Mouse (Mus musculus): ENCODE measurements around the gene Rgsl1.

DNA sequence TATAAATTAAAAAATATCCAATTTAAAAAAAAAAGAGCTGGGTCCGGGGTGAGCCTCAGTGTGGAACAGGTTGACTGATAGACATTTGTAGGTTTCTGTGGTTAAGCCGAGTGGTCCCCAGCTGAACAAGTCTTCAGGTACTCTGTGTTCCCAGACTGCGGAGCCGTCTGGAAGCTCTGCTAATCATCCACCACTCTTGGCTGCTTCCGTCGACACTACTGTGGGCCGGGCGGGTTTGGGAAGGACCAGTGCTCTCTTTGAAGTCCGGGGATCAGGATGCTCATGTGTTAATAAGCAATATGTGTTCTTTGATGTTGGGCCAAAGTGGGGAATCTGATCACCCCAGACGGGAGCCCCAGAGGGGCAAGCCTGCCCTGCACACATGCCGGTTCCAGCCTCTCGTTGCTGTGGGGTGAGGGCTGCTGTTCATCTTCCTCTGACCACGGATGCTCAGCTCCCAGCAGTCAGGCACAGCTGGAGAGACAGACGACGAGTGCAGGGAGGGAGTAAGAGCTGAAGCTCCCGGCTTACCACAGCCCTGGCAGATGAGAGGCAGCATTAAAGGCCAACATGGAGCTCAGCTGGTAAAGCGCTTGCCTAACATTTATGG, 42.2 kb upstream of the Rgsl1 start:
- TF ChIP-seq GATA1 (IDR thresholded peaks at IDR 0.05; ENCODE audit: borderline replicate concordance, low read length) (no peak), FLI1 (IDR thresholded peaks at IDR 0.05; ENCODE audit: low read length) (no peak)

Data from megakaryocyte, embryonic 14.5 days (primary cell).